Mouse (Mus musculus) megakaryocyte, embryonic 14.5 days (primary cell): Measurements from ENCODE around the gene Zbtb16.

Experiments used
- FLI1 ChIP-seq: IDR thresholded peaks from 2 replicates; pipeline ENCODE4 v1.6.1; 2012; ENCODE audit warnings: low read length, inconsistent platforms, mixed read lengths
- GATA1 ChIP-seq: IDR thresholded peaks from 3 replicates; pipeline ENCODE4 v1.6.1; 2012; ENCODE audit warnings: mixed read lengths, low read length, inconsistent platforms, borderline replicate concordance

- TF ChIP-seq GATA1 (no peak), FLI1 (no peak)
Observed at GRCm38 (mm10) chr9:48802374-48802773, 33.6 kb downstream of the Zbtb16 start.
